Comparison of ENCODE assay signal across 16 mouse cellular contexts in the genomic region with DNA sequence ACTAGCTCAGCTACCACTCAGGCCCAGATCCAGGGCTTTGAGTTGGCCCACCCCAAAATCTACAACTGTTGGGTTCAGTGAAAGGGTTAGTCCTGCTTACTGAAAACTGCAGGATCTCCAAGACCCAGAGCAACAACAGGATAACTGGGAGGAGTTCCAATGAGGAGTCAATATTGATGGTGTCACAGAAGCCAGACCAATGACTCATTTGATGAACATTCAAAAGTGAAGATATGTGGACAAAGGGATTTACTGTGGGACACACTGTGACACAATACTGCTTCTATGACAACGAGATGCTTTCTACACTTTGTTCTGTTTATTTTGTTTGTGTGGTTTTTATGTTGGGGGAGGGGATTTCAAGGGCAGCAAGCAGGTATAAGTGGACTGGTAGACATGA.
"Had no signal": no experiment of that assay in that cellular context is flagged by ENCODE, and none has a peak within 500 bp of the region (broad histone marks: within the 10 kb centered on the region; RNA-seq: fewer than 3 reads in every experiment).

No protein-coding gene starts in this region.

- H3K9ac ChIP-seq: kidney, embryonic 15.5 days; limb, embryonic 13.5 days; liver, embryonic 14.5 days; lung, embryonic 15.5 days had no signal

- H3K9me3 ChIP-seq: kidney, embryonic 15.5 days; limb, embryonic 10.5 days; limb, embryonic 13.5 days; lung, embryonic 15.5 days had no signal

- H3K4me2 ChIP-seq: kidney, embryonic 15.5 days; limb, embryonic 13.5 days; lung, embryonic 15.5 days; midbrain, embryonic 11.5 days had no signal

- H3K4me3 ChIP-seq: kidney, embryonic 15.5 days; limb, embryonic 10.5 days; limb, embryonic 13.5 days; lung, embryonic 15.5 days had no signal

- H3K27ac ChIP-seq: kidney, embryonic 15.5 days; limb, embryonic 10.5 days; limb, embryonic 13.5 days; liver, embryonic 14.5 days; lung, embryonic 15.5 days had no signal

- DNase-seq: kidney, adult 11 months; kidney, adult 8-10 months; kidney, postnatal 10 days; kidney, postnatal 36 days; lung, adult 18-20 months; lung, postnatal 10 days; midbrain, embryonic 14.5 days; thymus, adult 2 months; thymus, postnatal 14 days; thymus, postnatal 4 days had no signal

- H3K4me1 ChIP-seq: kidney, embryonic 15.5 days; limb, embryonic 10.5 days; limb, embryonic 13.5 days; lung, embryonic 15.5 days had no signal

- H3K27me3 ChIP-seq: kidney, embryonic 15.5 days; limb, embryonic 13.5 days; lung, embryonic 15.5 days had no signal
